Mouse (Mus musculus) myocyte (in vitro differentiated cells): ENCODE results near the gene Ezh2. TPM values are rescaled to one million over a fixed set of nuclear protein-coding genes. Genes with fewer than 3 reads are reported as not detected.

Experiments used
- H3K27me3 ChIP-seq: one replicate; pipeline ENCODE4 v1.6.1; 2011; ENCODE audit not compliant: control insufficient read depth, insufficient read depth, insufficient read length
- H3K36me3 ChIP-seq: one replicate; pipeline ENCODE4 v1.6.1; 2011; ENCODE audit not compliant: control insufficient read depth, insufficient read depth
- H3K4me2 ChIP-seq: one replicate; pipeline ENCODE4 v1.6.1; 2011; ENCODE audit warnings: low read depth, control low read depth
- H3K4me3 ChIP-seq: one replicate; pipeline ENCODE4 v1.5.1; 2011; ENCODE audit warnings: mild to moderate bottlenecking, control low read depth, moderate library complexity
- H3K79me2 ChIP-seq: one replicate; pipeline ENCODE4 v1.6.1; 2011; ENCODE audit not compliant: control insufficient read depth, insufficient read depth
- H3ac ChIP-seq: one replicate; pipeline ENCODE4 v1.6.1; 2011; ENCODE audit not compliant: control insufficient read depth, insufficient read length
- CEBPB ChIP-seq: IDR thresholded peaks from 2 replicates; pipeline ENCODE4 v1.6.1; 2011; ENCODE audit warnings: mild to moderate bottlenecking, moderate library complexity; ENCODE audit not compliant: poor library complexity, insufficient read depth, severe bottlenecking
- E2F4 ChIP-seq: IDR thresholded peaks from one replicate; pipeline ENCODE4 v1.6.1; 2011; ENCODE audit warnings: mild to moderate bottlenecking, control low read depth, moderate library complexity; ENCODE audit not compliant: insufficient read depth
- MAX ChIP-seq: IDR thresholded peaks from one replicate; pipeline ENCODE4 v1.6.1; 2011; ENCODE audit warnings: low read depth, mild to moderate bottlenecking, control low read depth
- MYOD1 ChIP-seq, 3 experiments: IDR thresholded peaks; one replicate each; pipeline ENCODE4 v1.6.1; 2011; ENCODE audit warnings: control low read depth in 2 of 3, low read depth in 2 of 3, mild to moderate bottlenecking in 2 of 3, moderate library complexity in 1 of 3; ENCODE audit not compliant: insufficient read length in 2 of 3, control insufficient read depth in 1 of 3
- MYOG ChIP-seq, 3 experiments: IDR thresholded peaks; one replicate each; pipeline ENCODE4 v1.6.1; 2011; ENCODE audit warnings: control low read depth in 2 of 3, low read depth in 2 of 3, mild to moderate bottlenecking in 2 of 3; ENCODE audit not compliant: insufficient read length in 2 of 3, control insufficient read depth in 1 of 3, insufficient read depth in 1 of 3
- POLR2A ChIP-seq: IDR thresholded peaks from one replicate; pipeline ENCODE4 v1.6.1; 2011; ENCODE audit warnings: low read depth, mild to moderate bottlenecking, control low read depth, moderate library complexity; ENCODE audit not compliant: insufficient read length
- POLR2AphosphoS2 ChIP-seq: IDR thresholded peaks from one replicate; pipeline ENCODE4 v1.6.1; 2011; ENCODE audit warnings: low read depth, control low read depth; ENCODE audit not compliant: insufficient read length
- REST ChIP-seq: IDR thresholded peaks from one replicate; pipeline ENCODE4 v1.6.1; 2011; ENCODE audit warnings: mild to moderate bottlenecking, control low read depth, moderate library complexity; ENCODE audit not compliant: insufficient read depth, insufficient read length
- SRF ChIP-seq: IDR thresholded peaks from one replicate; pipeline ENCODE4 v1.6.1; 2011; ENCODE audit warnings: low read depth; ENCODE audit not compliant: control insufficient read depth, insufficient read length
- TCF12 ChIP-seq: IDR thresholded peaks from one replicate; pipeline ENCODE4 v1.6.1; 2011; ENCODE audit warnings: mild to moderate bottlenecking, control low read depth; ENCODE audit not compliant: poor library complexity, insufficient read depth, severe bottlenecking
- TCF3 ChIP-seq: IDR thresholded peaks from one replicate; pipeline ENCODE4 v1.6.1; 2011; ENCODE audit warnings: low read depth, control low read depth; ENCODE audit not compliant: insufficient read length
- USF1 ChIP-seq: IDR thresholded peaks from one replicate; pipeline ENCODE4 v1.6.1; 2011; ENCODE audit warnings: low read depth, mild to moderate bottlenecking, control low read depth, moderate library complexity
- polyA plus RNA-seq: library from polyadenylated mRNA; unstranded; fragments of >200 nt; fragmentation: generic; extraction: Trizol; gene quantifications from one replicate; pipeline ENCODE4 v1.2.1, GENCODE M21; 2012; ENCODE audit warnings: missing spikeins

Ezh2 gene
- polyA plus RNA-seq, 1 experiment, result 19.3 TPM

GRCm38 (mm10) chr6:47525041-47525440 is 70.1 kb downstream of the Ezh2 start:
- Histone ChIP-seq H3ac (no peak overlapping the region), H3K4me3 (no peak overlapping the region), H3K36me3 (peaks cover 49% of the 10 kb centered on the region), H3K4me2 (no peak overlapping the region), H3K79me2 (no peaks in the 10 kb centered on the region), H3K27me3 (no peaks in the 10 kb centered on the region)
- TF ChIP-seq USF1, result no peak
- no peak for TF ChIP-seq TCF3
- no peak for TF ChIP-seq MYOG (IDR thresholded peaks at IDR 0.05; ENCODE audit: control insufficient read depth in 1 of 3, insufficient read depth in 1 of 3, insufficient read length in 2 of 3, low read depth in 2 of 3)
- TF ChIP-seq E2F4, result no peak
- TF ChIP-seq SRF, result no peak
- TF ChIP-seq POLR2AphosphoS2, result no peak
- no peak for TF ChIP-seq POLR2A

GRCm38 (mm10) chr6:47522431-47522830 is 72.7 kb downstream of the Ezh2 start:
- TF ChIP-seq MYOD1 (IDR thresholded peaks at IDR 0.05; ENCODE audit: control insufficient read depth in 1 of 3, insufficient read length in 2 of 3, low read depth in 2 of 3), result no peak
- no peak for TF ChIP-seq TCF3
- no peak for TF ChIP-seq POLR2AphosphoS2
- TF ChIP-seq USF1, result no peak
- TF ChIP-seq E2F4, result no peak
- no peak overlapping the region for H3K4me3 ChIP-seq
- no peaks in the 10 kb centered on the region for H3K79me2 ChIP-seq
- H3K4me2 ChIP-seq, result no peak overlapping the region
- H3K27me3 ChIP-seq, result no peaks in the 10 kb centered on the region
- H3K36me3 ChIP-seq, result peaks cover 54% of the 10 kb centered on the region
- H3ac ChIP-seq, result no peak overlapping the region

GRCm38 (mm10) chr6:47520030-47520429 is 75.1 kb downstream of the Ezh2 start:
- H3K4me3 ChIP-seq, result no peak overlapping the region
- TF ChIP-seq USF1 (no peak), MYOD1 (IDR thresholded peaks at IDR 0.05; ENCODE audit: control insufficient read depth in 1 of 3, insufficient read length in 2 of 3, low read depth in 2 of 3) (no peak), SRF (no peak), POLR2A (no peak)
- no peak overlapping the region for H3K4me2 ChIP-seq
- peaks cover 58% of the 10 kb centered on the region for H3K36me3 ChIP-seq
- no peak overlapping the region for H3ac ChIP-seq
- H3K79me2 ChIP-seq, result no peaks in the 10 kb centered on the region
- no peaks in the 10 kb centered on the region for H3K27me3 ChIP-seq

- TF ChIP-seq MYOG (IDR thresholded peaks at IDR 0.05; ENCODE audit: control insufficient read depth in 1 of 3, insufficient read depth in 1 of 3, insufficient read length in 2 of 3, low read depth in 2 of 3), result no peak
- TF ChIP-seq POLR2AphosphoS2, result no peak
- no peak for TF ChIP-seq TCF3
- TF ChIP-seq TCF12, result no peak
- TF ChIP-seq SRF, result no peak
- no peak for TF ChIP-seq MAX
- no peak for TF ChIP-seq REST
- TF ChIP-seq CEBPB, result no peak
- no peak for TF ChIP-seq POLR2A
- no peak for TF ChIP-seq USF1
- TF ChIP-seq MYOD1 (IDR thresholded peaks at IDR 0.05; ENCODE audit: control insufficient read depth in 1 of 3, insufficient read length in 2 of 3, low read depth in 2 of 3), result no peak
- TF ChIP-seq E2F4, result no peak
- no peak overlapping the region for H3ac ChIP-seq
- no peak overlapping the region for H3K4me3 ChIP-seq
- H3K79me2 ChIP-seq, result peaks cover 52% of the 10 kb centered on the region
- H3K4me2 ChIP-seq, result no peak overlapping the region
- peaks cover 5% of the 10 kb centered on the region for H3K36me3 ChIP-seq
- H3K27me3 ChIP-seq, result no peaks in the 10 kb centered on the region
Measured at GRCm38 (mm10) chr6:47494562-47494961, 100.6 kb downstream of the Ezh2 start.

- peaks cover 90% of the 10 kb centered on the region for H3K79me2 ChIP-seq
- no peak overlapping the region for H3K4me2 ChIP-seq
- H3ac ChIP-seq, result no peak overlapping the region
- H3K36me3 ChIP-seq, result peaks cover 2% of the 10 kb centered on the region
- TF ChIP-seq TCF3 (no peak), TCF12 (no peak), E2F4 (no peak)
- H3K27me3 ChIP-seq, result no peaks in the 10 kb centered on the region
- no peak overlapping the region for H3K4me3 ChIP-seq
Measured at GRCm38 (mm10) chr6:47482027-47482426, 113.1 kb downstream of the Ezh2 start.

Other genes with a start within 250 kb of the Ezh2 start
- 29.5 TPM for gene Cul1, start 141.9 kb downstream of the Ezh2 start, polyA plus RNA-seq
- gene Pdia4, start 218.1 kb upstream of the Ezh2 start, polyA plus RNA-seq, result 49.3 TPM
- 0.30 TPM for gene Zfp786, start 235.5 kb upstream of the Ezh2 start, polyA plus RNA-seq
- gene Zfp398, start 240.3 kb upstream of the Ezh2 start, polyA plus RNA-seq, result 2.2 TPM